Mouse (Mus musculus) myocyte (in vitro differentiated cells): ENCODE measurements around the gene Cstf2. TPM values are rescaled to one million over a fixed set of nuclear protein-coding genes. Genes with fewer than 3 reads are reported as not detected.

Experiments
- H3K27me3 ChIP-seq: one replicate; pipeline ENCODE4 v1.6.1; 2011; ENCODE audit not compliant: control insufficient read depth, insufficient read depth, insufficient read length
- H3K36me3 ChIP-seq: one replicate; pipeline ENCODE4 v1.6.1; 2011; ENCODE audit not compliant: control insufficient read depth, insufficient read depth
- H3K4me2 ChIP-seq: one replicate; pipeline ENCODE4 v1.6.1; 2011; ENCODE audit warnings: low read depth, control low read depth
- H3K4me3 ChIP-seq: one replicate; pipeline ENCODE4 v1.5.1; 2011; ENCODE audit warnings: mild to moderate bottlenecking, control low read depth, moderate library complexity
- H3K79me2 ChIP-seq: one replicate; pipeline ENCODE4 v1.6.1; 2011; ENCODE audit not compliant: control insufficient read depth, insufficient read depth
- H3ac ChIP-seq: one replicate; pipeline ENCODE4 v1.6.1; 2011; ENCODE audit not compliant: control insufficient read depth, insufficient read length
- CEBPB ChIP-seq: IDR thresholded peaks from 2 replicates; pipeline ENCODE4 v1.6.1; 2011; ENCODE audit warnings: mild to moderate bottlenecking, moderate library complexity; ENCODE audit not compliant: poor library complexity, insufficient read depth, severe bottlenecking
- E2F4 ChIP-seq: IDR thresholded peaks from one replicate; pipeline ENCODE4 v1.6.1; 2011; ENCODE audit warnings: mild to moderate bottlenecking, control low read depth, moderate library complexity; ENCODE audit not compliant: insufficient read depth
- MAX ChIP-seq: IDR thresholded peaks from one replicate; pipeline ENCODE4 v1.6.1; 2011; ENCODE audit warnings: low read depth, mild to moderate bottlenecking, control low read depth
- MYOD1 ChIP-seq, 3 experiments: IDR thresholded peaks; one replicate each; pipeline ENCODE4 v1.6.1; 2011; ENCODE audit warnings: control low read depth in 2 of 3, low read depth in 2 of 3, mild to moderate bottlenecking in 2 of 3, moderate library complexity in 1 of 3; ENCODE audit not compliant: insufficient read length in 2 of 3, control insufficient read depth in 1 of 3
- MYOG ChIP-seq, 3 experiments: IDR thresholded peaks; one replicate each; pipeline ENCODE4 v1.6.1; 2011; ENCODE audit warnings: control low read depth in 2 of 3, low read depth in 2 of 3, mild to moderate bottlenecking in 2 of 3; ENCODE audit not compliant: insufficient read length in 2 of 3, control insufficient read depth in 1 of 3, insufficient read depth in 1 of 3
- POLR2A ChIP-seq: IDR thresholded peaks from one replicate; pipeline ENCODE4 v1.6.1; 2011; ENCODE audit warnings: low read depth, mild to moderate bottlenecking, control low read depth, moderate library complexity; ENCODE audit not compliant: insufficient read length
- POLR2AphosphoS2 ChIP-seq: IDR thresholded peaks from one replicate; pipeline ENCODE4 v1.6.1; 2011; ENCODE audit warnings: low read depth, control low read depth; ENCODE audit not compliant: insufficient read length
- REST ChIP-seq: IDR thresholded peaks from one replicate; pipeline ENCODE4 v1.6.1; 2011; ENCODE audit warnings: mild to moderate bottlenecking, control low read depth, moderate library complexity; ENCODE audit not compliant: insufficient read depth, insufficient read length
- SRF ChIP-seq: IDR thresholded peaks from one replicate; pipeline ENCODE4 v1.6.1; 2011; ENCODE audit warnings: low read depth; ENCODE audit not compliant: control insufficient read depth, insufficient read length
- TCF12 ChIP-seq: IDR thresholded peaks from one replicate; pipeline ENCODE4 v1.6.1; 2011; ENCODE audit warnings: mild to moderate bottlenecking, control low read depth; ENCODE audit not compliant: poor library complexity, insufficient read depth, severe bottlenecking
- TCF3 ChIP-seq: IDR thresholded peaks from one replicate; pipeline ENCODE4 v1.6.1; 2011; ENCODE audit warnings: low read depth, control low read depth; ENCODE audit not compliant: insufficient read length
- USF1 ChIP-seq: IDR thresholded peaks from one replicate; pipeline ENCODE4 v1.6.1; 2011; ENCODE audit warnings: low read depth, mild to moderate bottlenecking, control low read depth, moderate library complexity
- polyA plus RNA-seq: library from polyadenylated mRNA; unstranded; fragments of >200 nt; fragmentation: generic; extraction: Trizol; gene quantifications from one replicate; pipeline ENCODE4 v1.2.1, GENCODE M21; 2012; ENCODE audit warnings: missing spikeins

The Cstf2 gene
- polyA plus RNA-seq, 1 experiment = 15.7 TPM

DNA sequence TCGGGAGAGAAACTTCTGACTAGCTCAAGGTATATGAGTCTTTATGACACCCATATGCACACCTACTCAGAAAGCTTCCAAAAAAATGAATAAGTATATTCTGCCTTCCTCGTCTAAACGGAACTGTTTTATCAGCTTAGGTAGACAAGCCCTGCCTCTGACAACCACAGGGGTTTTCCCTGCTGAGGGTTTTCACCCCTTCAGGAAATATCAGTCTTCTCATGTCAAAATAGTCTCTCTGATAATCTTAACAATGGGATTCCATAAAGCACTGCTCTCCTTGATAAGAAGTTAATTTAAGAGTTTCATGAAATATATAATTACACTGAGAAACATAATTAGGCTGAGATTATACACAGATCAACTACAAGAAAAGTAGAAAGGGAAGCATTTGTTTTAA, 52.8 kb downstream of the Cstf2 start:
- Histone ChIP-seq H3K79me2 (no peaks in the 10 kb centered on the region), H3K36me3 (no peaks in the 10 kb centered on the region), H3K4me3 (no peak overlapping the region), H3ac (no peak overlapping the region), H3K4me2 (no peak overlapping the region), H3K27me3 (no peaks in the 10 kb centered on the region)
- no peak for TF ChIP-seq MYOG (IDR thresholded peaks at IDR 0.05; ENCODE audit: control insufficient read depth in 1 of 3, insufficient read depth in 1 of 3, insufficient read length in 2 of 3, low read depth in 2 of 3)

- no peak overlapping the region for H3K4me3 ChIP-seq
- H3ac ChIP-seq = no peak overlapping the region
- no peaks in the 10 kb centered on the region for H3K79me2 ChIP-seq
- H3K4me2 ChIP-seq = no peak overlapping the region
- no peaks in the 10 kb centered on the region for H3K36me3 ChIP-seq
- H3K27me3 ChIP-seq = no peaks in the 10 kb centered on the region
- TF ChIP-seq POLR2A = no peak
- TF ChIP-seq MYOD1 (IDR thresholded peaks at IDR 0.05; ENCODE audit: control insufficient read depth in 1 of 3, insufficient read length in 2 of 3, low read depth in 2 of 3) = no peak
- TF ChIP-seq USF1 = no peak
- no peak for TF ChIP-seq CEBPB
- no peak for TF ChIP-seq SRF
- TF ChIP-seq TCF3 = no peak
- no peak for TF ChIP-seq E2F4
- no peak for TF ChIP-seq MAX
- TF ChIP-seq MYOG (IDR thresholded peaks at IDR 0.05; ENCODE audit: control insufficient read depth in 1 of 3, insufficient read depth in 1 of 3, insufficient read length in 2 of 3, low read depth in 2 of 3) = no peak
- no peak for TF ChIP-seq TCF12
- TF ChIP-seq POLR2AphosphoS2 = no peak
- no peak for TF ChIP-seq REST
Observed at GRCm38 (mm10) chrX:134116417-134116816, 57.4 kb downstream of the Cstf2 start.

- H3K27me3 ChIP-seq = no peaks in the 10 kb centered on the region
- TF ChIP-seq MYOD1 (IDR thresholded peaks at IDR 0.05; ENCODE audit: control insufficient read depth in 1 of 3, insufficient read length in 2 of 3, low read depth in 2 of 3) (no peak), POLR2A (no peak), TCF3 (no peak), MYOG (IDR thresholded peaks at IDR 0.05; ENCODE audit: control insufficient read depth in 1 of 3, insufficient read depth in 1 of 3, insufficient read length in 2 of 3, low read depth in 2 of 3) (no peak)
- no peak overlapping the region for H3ac ChIP-seq
- H3K4me3 ChIP-seq = no peak overlapping the region
- H3K79me2 ChIP-seq = no peaks in the 10 kb centered on the region
- no peaks in the 10 kb centered on the region for H3K36me3 ChIP-seq
- H3K4me2 ChIP-seq = no peak overlapping the region
Observed at GRCm38 (mm10) chrX:134128549-134128948, 69.6 kb downstream of the Cstf2 start.

DNA sequence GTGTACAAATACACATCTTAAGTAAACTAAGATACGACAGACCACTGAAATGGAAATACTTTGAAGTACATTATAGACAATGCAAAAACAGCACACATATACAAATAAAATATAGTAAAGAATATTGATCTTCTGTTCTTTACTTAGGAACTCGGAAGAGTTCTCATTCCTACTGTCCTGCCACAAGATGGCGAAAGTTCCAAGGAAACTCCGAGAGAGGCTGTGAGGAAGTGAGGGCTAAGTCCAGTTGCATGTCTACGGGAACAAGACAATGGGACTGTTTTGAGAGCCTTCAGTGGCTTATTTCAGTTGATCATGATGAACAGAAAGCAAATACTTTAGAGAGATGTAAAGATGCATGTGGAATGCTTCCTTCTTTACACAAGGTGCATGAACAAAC, 73.3 kb downstream of the Cstf2 start:
- Histone ChIP-seq H3K36me3 (no peaks in the 10 kb centered on the region), H3K79me2 (no peaks in the 10 kb centered on the region), H3K4me2 (no peak overlapping the region), H3K4me3 (no peak overlapping the region), H3K27me3 (no peaks in the 10 kb centered on the region), H3ac (no peak overlapping the region)
- TF ChIP-seq POLR2AphosphoS2 (no peak), POLR2A (no peak), MYOG (IDR thresholded peaks at IDR 0.05; ENCODE audit: control insufficient read depth in 1 of 3, insufficient read depth in 1 of 3, insufficient read length in 2 of 3, low read depth in 2 of 3) (no peak), USF1 (no peak), TCF3 (no peak), E2F4 (no peak), CEBPB (no peak), MYOD1 (IDR thresholded peaks at IDR 0.05; ENCODE audit: control insufficient read depth in 1 of 3, insufficient read length in 2 of 3, low read depth in 2 of 3) (no peak), TCF12 (no peak), SRF (no peak), MAX (no peak), REST (no peak)

DNA sequence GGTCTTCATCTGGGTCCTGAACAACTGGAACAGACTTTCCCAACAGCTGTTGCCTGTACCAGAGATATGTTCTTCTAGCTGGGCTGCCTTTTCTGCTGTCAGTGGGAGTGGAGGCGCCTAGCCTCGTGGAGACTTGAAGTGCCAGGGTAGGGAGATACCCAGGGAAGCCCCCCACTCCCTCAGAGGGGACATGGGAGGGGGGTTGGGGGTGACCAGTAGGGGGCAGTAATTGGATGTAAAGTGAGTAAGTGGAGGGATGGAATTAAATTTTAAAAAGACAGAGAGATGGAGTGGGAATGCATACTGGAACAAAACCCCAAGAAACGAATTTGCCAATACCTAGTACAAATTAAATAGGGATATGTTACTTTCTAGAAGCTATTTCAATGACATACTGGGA, 74.8 kb downstream of the Cstf2 start:
- Histone ChIP-seq H3K79me2 (no peaks in the 10 kb centered on the region), H3K4me2 (no peak overlapping the region), H3K36me3 (no peaks in the 10 kb centered on the region), H3ac (no peak overlapping the region), H3K27me3 (no peaks in the 10 kb centered on the region), H3K4me3 (no peak overlapping the region)
- TF ChIP-seq SRF = no peak
- TF ChIP-seq E2F4 = no peak
- no peak for TF ChIP-seq TCF12
- TF ChIP-seq POLR2A = no peak
- TF ChIP-seq TCF3 = no peak
- no peak for TF ChIP-seq MAX
- TF ChIP-seq REST = no peak

Other genes starting within 250 kb of the Cstf2 start
- not detected for gene Tnmd, start 208.2 kb upstream of the Cstf2 start, polyA plus RNA-seq
- gene Tspan6, start 160.8 kb upstream of the Cstf2 start, polyA plus RNA-seq = 19.9 TPM
- 41.2 TPM for gene Srpx2, start 150.8 kb upstream of the Cstf2 start, polyA plus RNA-seq
- gene Sytl4, start 77.4 kb upstream of the Cstf2 start, polyA plus RNA-seq = not detected
- gene Xkrx, start 102.9 kb downstream of the Cstf2 start, polyA plus RNA-seq = 0.02 TPM
- gene Arl13a, start 128.3 kb downstream of the Cstf2 start, polyA plus RNA-seq = not detected
- gene Nox1, start 162.8 kb downstream of the Cstf2 start, polyA plus RNA-seq = 0.04 TPM
- 8.0 TPM for gene Trmt2b, start 217.8 kb downstream of the Cstf2 start, polyA plus RNA-seq
- gene Tmem35a, start 236.0 kb downstream of the Cstf2 start, polyA plus RNA-seq = 0.61 TPM
- gene Cenpi, start 248.9 kb downstream of the Cstf2 start, polyA plus RNA-seq = 3.5 TPM